Mouse (Mus musculus) heart, postnatal 0 days (tissue): ENCODE measurements around the gene Trip11.

ENCODE experiments used
- CTCF ChIP-seq: IDR thresholded peaks from 2 replicates; pipeline ENCODE4 v1.5.1; 2016; ENCODE audit warnings: antibody characterized with exemption, control low read depth, low read depth
- EP300 ChIP-seq: IDR thresholded peaks from 2 replicates; pipeline ENCODE4 v1.6.1; 2016; ENCODE audit warnings: antibody characterized with exemption, low read depth

GRCm38 (mm10) chr12:101801051-101801450 is 112.0 kb downstream of the Trip11 start:
- TF ChIP-seq CTCF (no peak), EP300 (no peak)
